Mouse (Mus musculus) R1 (cell line): Measurements from ENCODE around the gene Osbp2.

Experiments
- DNase-seq: peaks from one replicate; pipeline ENCODE4 v3.0.0-alpha.2; 2018; ENCODE audit warnings: low read depth, low spot score

The Osbp2 gene

GRCm38 (mm10) chr11:3710203-3710602 lies 153.5 kb downstream of the Osbp2 start:
- no peak for DNase-seq

- DNase-seq: peak; percentile 20
These were observed 156.6 kb downstream of the Osbp2 start for GRCm38 (mm10) chr11:3707057-3707456.

- DNase-seq: no peak
These were observed 159.3 kb downstream of the Osbp2 start for GRCm38 (mm10) chr11:3704404-3704803.

GRCm38 (mm10) chr11:3703089-3703992 lies 160.4 kb downstream of the Osbp2 start:
- DNase-seq: peak; percentile 20

- peak; percentile 39 for DNase-seq
These were observed 166.3 kb downstream of the Osbp2 start for GRCm38 (mm10) chr11:3697441-3697840.

- DNase-seq: no peak
These were observed 167.6 kb downstream of the Osbp2 start for GRCm38 (mm10) chr11:3696086-3696616.

GRCm38 (mm10) chr11:3691746-3692145 lies 172.0 kb downstream of the Osbp2 start:
- DNase-seq: no peak

- DNase-seq: no peak
These were observed 176.8 kb downstream of the Osbp2 start for GRCm38 (mm10) chr11:3686885-3687284.

- DNase-seq: no peak
These were observed 177.4 kb downstream of the Osbp2 start for GRCm38 (mm10) chr11:3686318-3686717.

GRCm38 (mm10) chr11:3685431-3685830 lies 178.3 kb downstream of the Osbp2 start:
- no peak for DNase-seq

- no peak for DNase-seq
These were observed 178.8 kb downstream of the Osbp2 start for GRCm38 (mm10) chr11:3684723-3685430.

- no peak for DNase-seq
These were observed 179.5 kb downstream of the Osbp2 start for GRCm38 (mm10) chr11:3684232-3684631.

- DNase-seq: no peak
These were observed 180.0 kb downstream of the Osbp2 start for GRCm38 (mm10) chr11:3683696-3684095.

GRCm38 (mm10) chr11:3679771-3680170 lies 183.9 kb downstream of the Osbp2 start:
- DNase-seq: no peak

GRCm38 (mm10) chr11:3677204-3677603 lies 186.5 kb downstream of the Osbp2 start:
- DNase-seq: no peak

GRCm38 (mm10) chr11:3676423-3676822 lies 187.3 kb downstream of the Osbp2 start:
- no peak for DNase-seq

GRCm38 (mm10) chr11:3674545-3674944 lies 189.2 kb downstream of the Osbp2 start:
- DNase-seq: no peak

- no peak for DNase-seq
These were observed 192.6 kb downstream of the Osbp2 start for GRCm38 (mm10) chr11:3671000-3671628.

- DNase-seq: no peak
These were observed 193.9 kb downstream of the Osbp2 start for GRCm38 (mm10) chr11:3669849-3670248.

GRCm38 (mm10) chr11:3668768-3669167 lies 194.9 kb downstream of the Osbp2 start:
- no peak for DNase-seq

- no peak for DNase-seq
These were observed 196.2 kb downstream of the Osbp2 start for GRCm38 (mm10) chr11:3667506-3667905.

GRCm38 (mm10) chr11:3661964-3662363 lies 201.7 kb downstream of the Osbp2 start:
- DNase-seq: no peak
